Mouse (Mus musculus) forebrain, embryonic 11.5 days (tissue): Measurements from ENCODE around the gene Lrrc49. TPM values are rescaled to one million over a fixed set of nuclear protein-coding genes. Genes with fewer than 3 reads are reported as not detected.

Experiments used
- ATAC-seq: fragments of 200-750 bp; cut with Nextera tagmentation; replicated peaks from 2 replicates; pipeline ENCODE4 v1.8.0; 2017; ENCODE audit warnings: moderate TSS enrichment; ENCODE audit not compliant: low FRiP score
- DNase-seq: peaks from one replicate; pipeline ENCODE4 v3.0.0-alpha.2; 2017; ENCODE audit warnings: low spot score
- H3K27ac ChIP-seq: fragments of 300-500 bp; sonication (generic); 2 replicates; pipeline ENCODE4 v1.5.1; 2014; ENCODE audit warnings: low read depth, low read length
- H3K27me3 ChIP-seq: fragments of 300-500 bp; sonication (generic); 2 replicates; pipeline ENCODE4 v1.6.1; 2014; ENCODE audit warnings: mild to moderate bottlenecking, low read length, mixed read lengths; ENCODE audit not compliant: control insufficient read depth, insufficient read depth
- H3K36me3 ChIP-seq: fragments of 300-500 bp; sonication (generic); 2 replicates; pipeline ENCODE4 v1.6.1; 2014; ENCODE audit warnings: mild to moderate bottlenecking, low read length, moderate library complexity, mixed read lengths; ENCODE audit not compliant: control insufficient read depth, insufficient read depth
- H3K4me1 ChIP-seq: fragments of 300-500 bp; sonication (generic); replicated peaks from 2 replicates; pipeline ENCODE4 v1.6.1; 2014; ENCODE audit warnings: low read length, mixed read lengths; ENCODE audit not compliant: control insufficient read depth, insufficient read depth
- H3K4me2 ChIP-seq: fragments of 300-500 bp; sonication (generic); 2 replicates; pipeline ENCODE4 v1.6.1; 2014; ENCODE audit warnings: low read depth, mild to moderate bottlenecking, low read length, moderate library complexity, mixed read lengths; ENCODE audit not compliant: severe bottlenecking
- H3K4me3 ChIP-seq: fragments of 300-500 bp; sonication (generic); 2 replicates; pipeline ENCODE4 v1.5.1; 2014; ENCODE audit warnings: low read depth, low read length
- H3K9ac ChIP-seq: fragments of 300-500 bp; sonication (generic); 2 replicates; pipeline ENCODE4 v1.6.1; 2014; ENCODE audit warnings: low read length
- H3K9me3 ChIP-seq: fragments of 300-500 bp; sonication (generic); 2 replicates; pipeline ENCODE4 v1.6.1; 2016; ENCODE audit warnings: low read length, mixed read lengths; ENCODE audit not compliant: control insufficient read depth
- WGBS: fragments of 180-500 bp; shearing (Covaris S2); extraction: QIAGEN DNeasy Blood & Tissue Kit; methylation state at CpG from one replicate; pipeline ENCODE4 v1.1.7; 2014; 5-methylcytosine and 5-hydroxymethylcytosine counted together
- polyA plus RNA-seq: library from polyadenylated mRNA; unstranded; fragments of >200 nt; fragmentation: Nextera tagmentation; extraction: Ambion mirVana; gene quantifications from 2 replicates; pipeline ENCODE4 v1.2.1, GENCODE M21; 2014

Gene Lrrc49
- polyA plus RNA-seq: 48.0 and 49.2 TPM in 2 replicates

GRCm38 (mm10) chr9:60687891-60688324 is at the start of gene Lrrc49:
TSS of gene Lrrc49 (minus strand) at chr9:60688158.
- peak within 1 kb of the TSS; percentile 99 for H3K27ac ChIP-seq
- DNase-seq (peak; percentile 90), ATAC-seq (peak; percentile 95)
- under 1% methylated on average over 21 of the region's 21 CpGs for WGBS
- peaks cover 7% of the 10 kb centered on the region for H3K36me3 ChIP-seq
- no peaks in the 10 kb centered on the region for H3K4me1 ChIP-seq
- no peaks in the 10 kb centered on the region for H3K9me3 ChIP-seq
- no peaks in the 10 kb centered on the region for H3K27me3 ChIP-seq
- peak within 1 kb of the TSS; percentile 62 for H3K4me3 ChIP-seq
- peak within 1 kb of the TSS; percentile 77 for H3K9ac ChIP-seq
- peak within 1 kb of the TSS; percentile 64 for H3K4me2 ChIP-seq

GRCm38 (mm10) chr9:60734321-60734720 is 46.4 kb upstream of the Lrrc49 start:
- no peak overlapping the region for H3K9ac ChIP-seq
- no peaks in the 10 kb centered on the region for H3K27me3 ChIP-seq
- H3K4me2 ChIP-seq: no peak overlapping the region
- DNase-seq (no peak), ATAC-seq (no peak)
- no peak overlapping the region for H3K4me3 ChIP-seq
- no peaks in the 10 kb centered on the region for H3K4me1 ChIP-seq
- no peak overlapping the region for H3K27ac ChIP-seq
- WGBS: 95% methylated on average over 2 of the region's 2 CpGs
- no peaks in the 10 kb centered on the region for H3K9me3 ChIP-seq
- H3K36me3 ChIP-seq: no peaks in the 10 kb centered on the region

DNA sequence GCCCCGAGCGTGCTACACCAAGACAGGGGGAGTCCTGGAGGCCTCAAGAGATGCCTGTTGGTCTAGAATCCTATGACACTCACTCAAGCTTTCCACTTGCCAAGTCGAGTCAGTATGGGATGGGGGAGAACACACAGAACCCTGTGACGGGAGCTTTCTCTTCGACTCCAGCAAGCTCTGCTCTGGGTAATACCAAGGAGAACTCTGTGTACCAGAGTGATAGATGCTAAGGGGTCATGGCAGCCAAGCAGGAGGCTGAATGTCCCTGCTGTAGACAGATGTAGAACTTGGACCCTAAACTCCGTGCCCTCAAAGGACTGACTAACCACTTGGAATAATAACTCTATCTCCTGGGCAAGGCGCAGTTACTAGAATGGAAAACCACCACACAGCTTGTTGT is 37.0 kb upstream of the Lrrc49 start:
- Histone ChIP-seq H3K4me1 (no peaks in the 10 kb centered on the region), H3K9me3 (no peaks in the 10 kb centered on the region), H3K4me3 (no peak overlapping the region), H3K4me2 (no peak overlapping the region), H3K9ac (no peak overlapping the region), H3K27ac (no peak overlapping the region), H3K27me3 (no peaks in the 10 kb centered on the region), H3K36me3 (no peaks in the 10 kb centered on the region)
- DNase-seq: no peak
- no peak for ATAC-seq
- WGBS: 89% methylated on average over 7 of the region's 7 CpGs

GRCm38 (mm10) chr9:60719687-60720086 is 31.7 kb upstream of the Lrrc49 start:
- Histone ChIP-seq H3K27ac (no peak overlapping the region), H3K9ac (no peak overlapping the region), H3K4me3 (no peak overlapping the region), H3K27me3 (no peaks in the 10 kb centered on the region), H3K36me3 (no peaks in the 10 kb centered on the region), H3K4me1 (no peaks in the 10 kb centered on the region), H3K9me3 (no peaks in the 10 kb centered on the region), H3K4me2 (no peak overlapping the region)
- 82% methylated on average over 3 of the region's 3 CpGs for WGBS
- DNase-seq (no peak), ATAC-seq (no peak)

GRCm38 (mm10) chr9:60718284-60718683 is 30.3 kb upstream of the Lrrc49 start:
- Histone ChIP-seq H3K27me3 (peaks cover 4% of the 10 kb centered on the region; the same call in 1 of the 2 replicates), H3K4me2 (no peak overlapping the region), H3K36me3 (no peaks in the 10 kb centered on the region), H3K27ac (no peak overlapping the region), H3K9me3 (no peaks in the 10 kb centered on the region), H3K9ac (no peak overlapping the region), H3K4me1 (peaks cover 4% of the 10 kb centered on the region; the same call in 1 of the 2 replicates), H3K4me3 (no peak overlapping the region)
- 64% methylated on average over 3 of the region's 3 CpGs for WGBS
- DNase-seq (peak; percentile 62), ATAC-seq (no peak)

GRCm38 (mm10) chr9:60715828-60716227 is 27.9 kb upstream of the Lrrc49 start:
- WGBS: 62% methylated on average over 5 of the region's 5 CpGs
- no peak for ATAC-seq
- DNase-seq: no peak
- H3K4me3 ChIP-seq: no peak overlapping the region
- no peak overlapping the region for H3K9ac ChIP-seq
- peaks cover 4% of the 10 kb centered on the region; the same call in 1 of the 2 replicates for H3K4me1 ChIP-seq
- H3K9me3 ChIP-seq: no peaks in the 10 kb centered on the region
- no peak overlapping the region for H3K4me2 ChIP-seq
- no peaks in the 10 kb centered on the region for H3K36me3 ChIP-seq
- no peak overlapping the region for H3K27ac ChIP-seq
- H3K27me3 ChIP-seq: peaks cover 8% of the 10 kb centered on the region; the same call in 1 of the 2 replicates

- Histone ChIP-seq H3K36me3 (no peaks in the 10 kb centered on the region), H3K4me3 (no peak overlapping the region), H3K4me1 (peaks cover 4% of the 10 kb centered on the region; the same call in 1 of the 2 replicates), H3K9ac (no peak overlapping the region), H3K4me2 (no peak overlapping the region), H3K27me3 (peaks cover 8% of the 10 kb centered on the region; the same call in 1 of the 2 replicates), H3K9me3 (no peaks in the 10 kb centered on the region), H3K27ac (no peak overlapping the region)
- no peak for ATAC-seq
- no peak for DNase-seq
- WGBS: 83% methylated on average over 4 of the region's 4 CpGs
These were observed 27.3 kb upstream of the Lrrc49 start for GRCm38 (mm10) chr9:60715271-60715670.

DNA sequence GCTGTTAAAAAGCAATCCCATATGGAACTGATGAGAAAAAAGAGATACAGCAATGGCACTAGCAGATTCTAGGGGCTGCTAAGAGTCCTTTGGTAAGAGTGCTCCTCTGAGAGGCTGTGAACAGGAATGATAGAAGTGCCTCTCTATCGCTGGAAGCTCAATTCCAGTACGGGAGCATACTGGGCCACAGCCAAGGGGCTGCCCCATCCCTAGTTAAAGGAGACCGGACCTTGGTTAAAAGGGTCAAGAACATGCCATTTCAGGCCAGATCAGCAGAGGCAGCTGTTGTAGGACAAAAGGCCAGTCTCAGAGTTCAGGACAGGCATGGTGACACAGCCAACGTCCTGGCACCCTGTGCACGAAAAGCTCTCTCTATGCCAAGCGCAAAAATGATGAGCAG is 26.2 kb upstream of the Lrrc49 start:
- no peak overlapping the region for H3K9ac ChIP-seq
- H3K9me3 ChIP-seq: no peaks in the 10 kb centered on the region
- H3K4me3 ChIP-seq: no peak overlapping the region
- ATAC-seq: no peak
- no peak overlapping the region for H3K4me2 ChIP-seq
- H3K36me3 ChIP-seq: no peaks in the 10 kb centered on the region
- peaks cover 4% of the 10 kb centered on the region; the same call in 1 of the 2 replicates for H3K4me1 ChIP-seq
- WGBS: 85% methylated on average over 6 of the region's 6 CpGs
- peaks cover 8% of the 10 kb centered on the region; the same call in 1 of the 2 replicates for H3K27me3 ChIP-seq
- DNase-seq: no peak
- H3K27ac ChIP-seq: no peak overlapping the region

DNA sequence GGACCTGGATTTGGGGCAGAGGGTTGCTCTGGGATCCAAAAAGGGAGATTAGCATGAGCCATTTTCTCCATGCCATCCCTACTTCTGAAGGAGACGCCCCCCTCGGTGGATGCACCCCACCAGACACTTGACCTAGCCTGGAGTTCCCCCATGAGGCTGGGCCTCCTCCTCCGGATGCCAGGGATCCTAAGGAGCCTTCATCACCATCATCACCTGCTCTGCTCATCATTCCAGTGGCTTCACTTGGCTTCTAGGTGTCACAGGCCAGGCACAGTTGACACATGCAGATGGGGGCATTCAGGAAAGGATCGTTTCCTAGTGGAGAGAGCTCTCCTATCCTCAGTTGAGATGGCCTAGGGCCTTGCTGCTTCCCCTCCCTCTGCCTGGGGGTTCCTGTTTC is 25.7 kb upstream of the Lrrc49 start:
- no peak for ATAC-seq
- H3K4me2 ChIP-seq: peak overlapping the region; percentile 99
- no peak for DNase-seq
- H3K27me3 ChIP-seq: peaks cover 8% of the 10 kb centered on the region; the same call in 1 of the 2 replicates
- no peaks in the 10 kb centered on the region for H3K36me3 ChIP-seq
- WGBS: 35% methylated on average over 4 of the region's 4 CpGs
- H3K9ac ChIP-seq: no peak overlapping the region; the same call in 1 of the 2 replicates
- H3K27ac ChIP-seq: no peak overlapping the region
- no peaks in the 10 kb centered on the region for H3K9me3 ChIP-seq
- peaks cover 4% of the 10 kb centered on the region; the same call in 1 of the 2 replicates for H3K4me1 ChIP-seq
- peak overlapping the region; percentile 56 for H3K4me3 ChIP-seq
